Mouse (Mus musculus) olfactory bulb, adult 2 months (tissue): ENCODE measurements around the gene Dlx6.

Source experiments
- CTCF ChIP-seq: fragments of 200-500 bp; IDR thresholded peaks from 2 replicates; pipeline ENCODE4 v1.5.1; 2012; ENCODE audit warnings: low read depth, mild to moderate bottlenecking, low read length, moderate library complexity; ENCODE audit not compliant: insufficient read depth
- POLR2A ChIP-seq: fragments of 200-500 bp; IDR thresholded peaks from 2 replicates; pipeline ENCODE4 v1.6.1; 2012; ENCODE audit warnings: mild to moderate bottlenecking, low read depth, low read length, moderate library complexity; ENCODE audit not compliant: insufficient read depth

GRCm38 (mm10) chr6:6914849-6915525, 51.9 kb downstream of the Dlx6 start:
- TF ChIP-seq CTCF (no peak), POLR2A (no peak)
